Mouse (Mus musculus) forebrain, embryonic 14.5 days (tissue): ENCODE measurements around the gene Hrct1. TPM values are rescaled to one million over a fixed set of nuclear protein-coding genes. Genes with fewer than 3 reads are reported as not detected.

ENCODE experiments used
- ATAC-seq: fragments of 200-750 bp; cut with Nextera tagmentation; 2 replicates; pipeline ENCODE4 v1.8.0; 2017; ENCODE audit warnings: mild to moderate bottlenecking, moderate library complexity
- DNase-seq: peaks from one replicate; pipeline ENCODE4 v3.0.0-alpha.2; 2015; ENCODE audit warnings: low spot score
- H3K27ac ChIP-seq: fragments of 300-500 bp; sonication (generic); 2 replicates; pipeline ENCODE4 v1.5.1; 2014; ENCODE audit warnings: low read depth, mild to moderate bottlenecking, control low read depth, low read length, moderate library complexity
- H3K27me3 ChIP-seq: fragments of 300-500 bp; sonication (generic); replicated peaks from 2 replicates; pipeline ENCODE4 v1.6.1; 2014; ENCODE audit warnings: low read length, control low read depth, mixed read lengths; ENCODE audit not compliant: control insufficient read depth, insufficient read depth
- H3K36me3 ChIP-seq: fragments of 300-500 bp; sonication (generic); 2 replicates; pipeline ENCODE4 v1.6.1; 2014; ENCODE audit warnings: low read length, control low read depth; ENCODE audit not compliant: control insufficient read depth, insufficient read depth
- H3K4me1 ChIP-seq: fragments of 300-500 bp; sonication (generic); 2 replicates; pipeline ENCODE4 v1.6.1; 2014; ENCODE audit warnings: antibody characterized with exemption, low read length, control low read depth; ENCODE audit not compliant: control insufficient read depth, insufficient read depth
- H3K4me2 ChIP-seq: fragments of 300-500 bp; sonication (generic); 2 replicates; pipeline ENCODE4 v1.6.1; 2014; ENCODE audit warnings: mild to moderate bottlenecking, control low read depth, low read length
- H3K4me3 ChIP-seq: fragments of 300-500 bp; sonication (generic); 2 replicates; pipeline ENCODE4 v1.5.1; 2014; ENCODE audit warnings: low read depth, low read length, control low read depth
- H3K9ac ChIP-seq: fragments of 300-500 bp; sonication (generic); 2 replicates; pipeline ENCODE4 v1.6.1; 2014; ENCODE audit warnings: mild to moderate bottlenecking, low read length, control low read depth, moderate library complexity
- H3K9me3 ChIP-seq: fragments of 300-500 bp; sonication (generic); replicated peaks from 2 replicates; pipeline ENCODE4 v1.6.1; 2016; ENCODE audit warnings: low read length, control low read depth, mixed read lengths; ENCODE audit not compliant: control insufficient read depth
- WGBS: fragments of 180-500 bp; shearing (Covaris S2); extraction: QIAGEN DNeasy Blood & Tissue Kit; methylation state at CpG from one replicate; pipeline ENCODE4 v1.1.7; 2014; 5-methylcytosine and 5-hydroxymethylcytosine counted together
- polyA plus RNA-seq: library from polyadenylated mRNA; unstranded; fragments of >200 nt; fragmentation: Nextera tagmentation; extraction: Ambion mirVana; gene quantifications from 2 replicates; pipeline ENCODE4 v1.2.1, GENCODE M21; 2014

The Hrct1 gene
- polyA plus RNA-seq, 1 experiment from 2014 or later, result 0.36 TPM

- H3K36me3 ChIP-seq, result no peaks in the 10 kb centered on the region
- DNase-seq (peak; percentile 51), ATAC-seq (no peak)
- WGBS, result 37% methylated on average over 1 of the region's 1 CpGs
- no peaks in the 10 kb centered on the region for H3K27me3 ChIP-seq
- H3K9me3 ChIP-seq, result no peaks in the 10 kb centered on the region
- peaks cover 3% of the 10 kb centered on the region; the same call in 1 of the 2 replicates for H3K4me1 ChIP-seq
- H3K4me3 ChIP-seq, result no peak overlapping the region
- H3K9ac ChIP-seq, result no peak overlapping the region
- no peak overlapping the region for H3K27ac ChIP-seq
- H3K4me2 ChIP-seq, result no peak overlapping the region
Measured at GRCm38 (mm10) chr4:43724764-43725163, 2.2 kb upstream of the Hrct1 start.

GRCm38 (mm10) chr4:43726228-43726993 is 577 bp upstream of the Hrct1 start:
- Histone ChIP-seq H3K4me1 (no peaks in the 10 kb centered on the region), H3K36me3 (no peaks in the 10 kb centered on the region), H3K27me3 (no peaks in the 10 kb centered on the region), H3K27ac (no peak overlapping the region), H3K4me2 (no peak overlapping the region), H3K4me3 (no peak overlapping the region), H3K9me3 (no peaks in the 10 kb centered on the region), H3K9ac (no peak overlapping the region)
- DNase-seq (no peak), ATAC-seq (no peak)
- WGBS, result 86% methylated on average over 12 of the region's 12 CpGs

- no peak overlapping the region for H3K9ac ChIP-seq
- no peaks in the 10 kb centered on the region for H3K9me3 ChIP-seq
- no peaks in the 10 kb centered on the region for H3K36me3 ChIP-seq
- no peaks in the 10 kb centered on the region for H3K4me1 ChIP-seq
- no peak overlapping the region for H3K4me2 ChIP-seq
- ATAC-seq (no peak), DNase-seq (no peak)
- H3K27ac ChIP-seq, result no peak overlapping the region
- H3K4me3 ChIP-seq, result no peak overlapping the region
- 69% methylated on average over 7 of the region's 7 CpGs for WGBS
- H3K27me3 ChIP-seq, result no peaks in the 10 kb centered on the region
Measured at GRCm38 (mm10) chr4:43727718-43728575, 959 bp downstream of the Hrct1 start.

- H3K9me3 ChIP-seq, result no peaks in the 10 kb centered on the region
- ATAC-seq, result no peak
- no peak for DNase-seq
- H3K4me1 ChIP-seq, result no peaks in the 10 kb centered on the region
- no peak overlapping the region for H3K4me3 ChIP-seq
- H3K36me3 ChIP-seq, result no peaks in the 10 kb centered on the region
- H3K9ac ChIP-seq, result no peak overlapping the region
- no peak overlapping the region for H3K27ac ChIP-seq
- H3K27me3 ChIP-seq, result no peaks in the 10 kb centered on the region
- WGBS, result 75% methylated on average over 5 of the region's 5 CpGs
- no peak overlapping the region for H3K4me2 ChIP-seq
Measured at GRCm38 (mm10) chr4:43728576-43728954, 1.6 kb downstream of the Hrct1 start.

GRCm38 (mm10) chr4:43729126-43729525 is 2.1 kb downstream of the Hrct1 start:
- no peak for ATAC-seq
- DNase-seq, result no peak
- no peak overlapping the region for H3K4me3 ChIP-seq
- H3K4me2 ChIP-seq, result no peak overlapping the region
- H3K27me3 ChIP-seq, result no peaks in the 10 kb centered on the region
- H3K4me1 ChIP-seq, result no peaks in the 10 kb centered on the region
- no peak overlapping the region for H3K27ac ChIP-seq
- no peaks in the 10 kb centered on the region for H3K36me3 ChIP-seq
- H3K9ac ChIP-seq, result no peak overlapping the region
- 87% methylated on average over 3 of the region's 3 CpGs for WGBS
- no peaks in the 10 kb centered on the region for H3K9me3 ChIP-seq

GRCm38 (mm10) chr4:43729794-43730550 is 3.0 kb downstream of the Hrct1 start, which contains the start of gene Spaar:
Spaar (plus strand) TSS chr4:43730034.
- no peaks in the 10 kb centered on the region for H3K9me3 ChIP-seq
- H3K4me2 ChIP-seq, result no peak within 1 kb of the TSS
- WGBS, result 79% methylated on average over 14 of the region's 14 CpGs
- no peaks in the 10 kb centered on the region for H3K4me1 ChIP-seq
- ATAC-seq (no peak), DNase-seq (no peak)
- H3K27me3 ChIP-seq, result no peaks in the 10 kb centered on the region
- H3K9ac ChIP-seq, result no peak within 1 kb of the TSS
- no peak within 1 kb of the TSS for H3K4me3 ChIP-seq
- H3K27ac ChIP-seq, result no peak within 1 kb of the TSS
- no peaks in the 10 kb centered on the region for H3K36me3 ChIP-seq

GRCm38 (mm10) chr4:43730750-43731297 is 3.8 kb downstream of the Hrct1 start:
- WGBS, result 77% methylated on average over 21 of the region's 21 CpGs
- Histone ChIP-seq H3K36me3 (no peaks in the 10 kb centered on the region), H3K9me3 (no peaks in the 10 kb centered on the region), H3K4me3 (no peak overlapping the region), H3K9ac (no peak overlapping the region), H3K27me3 (no peaks in the 10 kb centered on the region), H3K4me2 (no peak overlapping the region), H3K27ac (no peak overlapping the region), H3K4me1 (no peaks in the 10 kb centered on the region)
- DNase-seq (no peak), ATAC-seq (no peak)

GRCm38 (mm10) chr4:43732171-43732570 is 5.2 kb downstream of the Hrct1 start:
- no peak overlapping the region for H3K4me2 ChIP-seq
- H3K27ac ChIP-seq, result no peak overlapping the region
- no peaks in the 10 kb centered on the region for H3K4me1 ChIP-seq
- H3K4me3 ChIP-seq, result no peak overlapping the region
- H3K36me3 ChIP-seq, result no peaks in the 10 kb centered on the region
- DNase-seq, result no peak
- ATAC-seq, result no peak
- H3K27me3 ChIP-seq, result no peaks in the 10 kb centered on the region
- H3K9ac ChIP-seq, result no peak overlapping the region
- H3K9me3 ChIP-seq, result no peaks in the 10 kb centered on the region
- 24% methylated on average over 1 of the region's 1 CpGs for WGBS
